Mouse (Mus musculus) heart, adult 18-20 months (tissue): ENCODE measurements at regions not wholly inside any gene's neighbourhood (a gene's known extent, or its start where the extent isn't known, plus 50 kb on each side); places are given as distances from the start of the nearest gene placed in this dataset.

Experiments used
- DNase-seq, 2 experiments: peaks; one replicate each; pipeline ENCODE4 v3.0.0; 2021 to 2022; ENCODE audit warnings: mixed read lengths in 1 of 2

DNA sequence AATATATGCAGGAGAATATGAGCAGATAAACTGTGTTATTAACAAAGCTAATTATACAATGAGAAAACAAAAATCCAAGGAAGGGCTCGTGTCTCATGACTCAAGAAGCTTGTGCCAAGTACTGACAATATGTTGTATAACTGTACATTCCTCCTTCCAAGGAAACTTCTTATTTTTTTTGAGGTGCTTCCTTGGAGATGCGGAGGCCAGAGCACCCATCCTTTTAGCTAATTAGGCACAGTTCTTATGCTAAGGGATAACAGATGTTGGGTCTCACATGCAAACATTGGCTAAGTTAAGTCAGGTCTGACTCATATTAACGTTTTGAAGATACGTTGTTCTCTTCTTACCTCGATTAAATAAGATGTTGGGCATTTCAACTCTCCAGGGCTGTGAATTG, 426.1 kb downstream of the Adra2a start:
- no peak for DNase-seq

DNA sequence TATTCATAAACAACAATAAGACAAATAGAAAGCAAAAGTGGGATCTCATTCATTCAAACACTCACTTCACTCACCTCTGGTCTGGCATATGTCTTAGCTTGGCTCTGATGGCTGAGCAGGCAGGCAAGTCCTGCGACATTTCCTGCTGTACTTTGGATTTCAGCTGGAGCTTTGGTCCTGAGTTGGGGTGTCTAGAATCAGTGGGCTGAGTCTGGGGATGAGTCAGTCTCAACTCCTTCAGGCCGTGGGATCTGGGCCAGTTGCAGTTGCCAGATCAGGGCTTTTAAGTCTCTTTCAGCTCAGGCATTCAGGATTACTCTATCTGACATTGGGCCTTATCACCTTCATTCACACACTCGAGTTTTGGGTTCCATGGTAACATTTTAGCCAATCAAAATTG, 454.1 kb downstream of the Adra2a start:
- DNase-seq, result no peak

DNA sequence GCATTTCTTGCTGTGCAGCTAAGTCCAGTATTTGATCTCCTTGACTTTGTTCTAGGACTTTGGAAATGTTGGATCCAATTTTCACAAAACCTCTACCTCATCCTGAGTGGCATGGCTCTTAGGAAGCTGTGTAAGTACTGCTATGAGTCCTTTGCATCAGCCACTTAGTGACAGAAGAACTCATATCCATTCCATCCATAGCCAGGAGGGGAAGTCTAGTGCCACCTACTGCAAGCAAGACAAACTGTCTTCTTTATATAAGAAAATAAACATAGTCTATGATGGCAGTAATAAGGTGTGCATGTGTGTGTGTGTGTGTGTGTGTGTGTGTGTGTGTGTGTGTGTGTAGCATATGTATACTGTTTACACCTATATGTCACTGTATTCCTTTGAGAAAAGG, 489.9 kb downstream of the Adra2a start:
- no peak for DNase-seq

DNA sequence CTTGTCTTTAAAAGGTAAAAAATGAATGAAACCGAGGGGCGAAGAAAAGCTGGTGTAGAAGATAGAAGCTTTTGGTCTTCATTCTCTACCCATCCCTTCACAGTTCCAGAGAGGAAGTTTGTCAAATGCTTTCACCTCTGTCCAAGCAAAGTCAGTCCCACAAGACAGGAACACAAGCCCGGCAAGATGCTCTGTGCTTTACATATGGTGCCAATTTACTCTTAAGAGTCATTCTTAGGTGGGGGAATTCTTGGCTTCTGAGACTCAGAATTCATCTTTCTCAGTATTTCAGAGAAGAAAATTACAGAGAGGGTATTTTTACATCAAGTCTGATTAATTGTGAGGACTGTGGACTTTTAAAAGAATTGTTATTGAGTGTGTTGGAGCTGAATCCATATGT, 511.4 kb downstream of the Adra2a start:
- no peak for DNase-seq

DNA sequence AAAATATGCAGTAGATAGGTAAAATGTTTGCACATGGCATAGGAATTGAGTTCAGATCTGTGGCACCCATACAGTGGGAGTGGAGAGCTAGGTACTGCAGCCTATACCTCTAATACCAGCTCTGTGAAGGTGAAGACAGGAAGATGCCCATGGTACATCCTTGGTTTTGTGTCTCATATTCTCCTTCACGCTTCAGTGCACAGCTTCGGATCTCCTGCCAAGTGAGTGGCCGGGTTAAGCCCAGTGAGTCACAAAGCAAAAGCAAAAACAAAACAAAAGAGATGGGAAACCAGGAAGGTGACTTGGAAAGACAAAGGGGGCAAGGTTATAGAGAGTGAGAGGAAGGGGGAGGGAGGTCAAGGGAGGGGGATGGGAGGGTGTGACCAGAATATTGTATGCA, 514.0 kb downstream of the Adra2a start:
- no peak for DNase-seq

DNA sequence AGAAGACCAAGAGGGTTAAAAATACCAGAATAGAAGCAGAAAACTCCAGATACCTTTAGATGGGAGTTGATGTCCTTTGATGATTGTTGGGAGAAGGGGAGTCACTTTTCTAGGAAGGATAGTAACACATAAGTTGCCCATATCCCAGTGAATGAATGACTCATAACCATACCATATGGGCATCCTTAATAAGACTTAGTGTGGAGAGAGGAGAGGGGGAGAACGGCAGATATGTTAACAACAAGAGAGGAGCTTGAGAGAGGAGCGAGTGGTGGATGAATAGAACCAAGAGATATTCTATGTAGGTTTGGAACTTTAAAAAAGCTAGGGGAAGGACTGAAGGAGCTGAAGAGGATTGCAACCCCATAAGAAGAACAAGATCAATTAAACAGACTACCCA, 539.6 kb downstream of the Adra2a start:
- DNase-seq, result no peak

DNA sequence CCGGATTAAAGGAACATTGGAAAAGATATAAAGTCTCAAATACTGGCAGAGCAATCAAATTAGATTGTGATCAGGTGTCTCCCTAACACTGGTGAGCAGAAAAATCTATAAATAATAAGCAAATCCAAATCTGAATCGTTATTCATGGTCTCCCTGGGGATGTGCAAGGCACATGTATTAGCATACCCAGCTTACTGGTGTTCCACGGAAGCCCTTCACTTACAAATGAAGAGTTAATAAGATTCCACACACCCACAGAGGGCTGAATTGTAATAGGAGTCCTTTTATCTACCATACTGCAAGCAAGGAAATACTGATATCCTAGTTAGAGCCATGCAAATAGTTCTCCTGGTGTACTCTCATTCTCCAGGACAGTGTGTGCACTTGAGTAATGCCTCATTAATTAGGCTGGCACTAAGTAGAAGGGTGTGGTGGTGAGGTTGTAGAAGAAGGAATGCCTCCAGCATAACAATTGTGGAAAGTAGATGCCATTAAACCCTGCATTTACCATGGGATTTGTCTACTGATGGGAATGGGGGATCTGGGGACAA, 540.8 kb downstream of the Adra2a start:
- DNase-seq, result no peak

DNA sequence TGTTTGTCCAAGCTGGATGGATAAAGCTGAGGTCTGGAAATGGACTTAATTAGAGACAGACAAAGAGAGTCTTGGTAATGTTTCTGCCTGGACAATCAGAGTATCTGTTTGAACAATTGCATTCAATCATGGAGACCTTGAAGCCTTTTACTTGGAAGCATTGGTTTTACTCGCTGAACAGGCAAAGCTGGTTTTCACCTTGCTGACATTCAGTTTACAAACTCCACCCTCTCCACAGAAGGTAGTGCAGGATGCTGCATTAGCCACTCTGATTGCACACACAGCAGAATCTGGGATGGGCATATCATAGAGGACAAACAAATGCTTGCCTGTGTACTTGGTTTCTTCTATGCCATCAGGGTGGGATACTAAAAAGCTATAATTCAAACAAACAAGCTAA, 541.4 kb downstream of the Adra2a start:
- DNase-seq, result no peak

DNA sequence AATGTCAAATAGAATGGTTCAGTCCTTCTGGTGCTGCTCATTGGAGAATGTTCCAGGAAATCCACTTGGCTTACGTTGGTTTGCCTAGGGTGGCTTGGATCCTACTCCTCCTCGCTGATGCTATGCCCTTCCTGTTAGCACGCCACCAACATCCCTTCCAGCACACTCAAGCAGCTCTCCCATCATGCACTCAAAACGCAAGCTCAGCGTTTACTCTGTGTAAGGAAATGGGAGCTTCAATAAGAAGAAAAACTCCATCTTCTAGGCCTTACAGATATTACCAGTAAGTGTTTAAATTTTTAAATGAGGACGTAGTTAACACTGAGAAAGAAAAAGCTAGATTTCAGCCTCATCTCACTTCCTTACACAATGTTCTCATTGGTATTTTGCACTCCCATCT, 523.7 kb downstream of the Gpam start:
- no peak for DNase-seq

DNA sequence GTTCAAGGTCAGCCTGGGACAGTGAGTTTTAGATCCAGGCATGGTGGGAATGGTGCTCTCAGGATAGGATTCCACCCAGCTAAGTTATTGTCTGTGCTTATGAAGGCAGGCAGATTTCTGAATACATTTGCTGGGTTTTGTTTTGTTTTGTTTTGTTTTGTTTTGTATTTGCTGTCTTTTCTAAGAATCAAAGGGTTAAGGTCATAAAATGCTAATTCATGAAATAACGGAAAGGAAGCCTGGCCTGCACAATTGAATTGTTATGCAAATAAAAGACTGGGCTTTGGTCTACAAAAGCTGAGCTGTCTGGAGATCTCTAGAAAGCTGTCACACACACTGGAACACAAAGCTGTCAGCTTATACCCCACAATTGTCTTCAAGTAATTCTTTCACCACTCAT, 521.7 kb downstream of the Gpam start:
- no peak for DNase-seq

DNA sequence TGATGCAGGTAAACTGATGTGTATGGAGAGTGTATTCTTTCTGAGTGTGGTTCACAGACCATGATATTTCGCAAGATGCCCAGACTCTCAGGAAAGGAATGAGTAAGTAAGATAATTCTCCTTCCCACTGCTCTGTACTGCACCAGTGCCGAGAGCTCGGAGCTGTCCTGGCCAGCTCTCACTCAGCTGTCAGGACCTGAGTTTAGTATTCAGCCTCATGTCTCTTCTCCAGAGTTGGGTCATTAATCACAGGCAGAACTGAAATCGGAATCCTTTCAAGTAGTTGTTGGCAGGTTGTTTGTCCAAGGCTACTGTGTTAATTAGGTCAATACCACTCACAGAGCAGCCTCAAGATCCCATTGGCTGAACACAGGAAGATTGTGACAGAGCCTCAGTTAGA, 510.1 kb downstream of the Gpam start:
- DNase-seq, result no peak
